Mouse (Mus musculus): ENCODE measurements around the gene Cited2.

Cited2 gene

DNA sequence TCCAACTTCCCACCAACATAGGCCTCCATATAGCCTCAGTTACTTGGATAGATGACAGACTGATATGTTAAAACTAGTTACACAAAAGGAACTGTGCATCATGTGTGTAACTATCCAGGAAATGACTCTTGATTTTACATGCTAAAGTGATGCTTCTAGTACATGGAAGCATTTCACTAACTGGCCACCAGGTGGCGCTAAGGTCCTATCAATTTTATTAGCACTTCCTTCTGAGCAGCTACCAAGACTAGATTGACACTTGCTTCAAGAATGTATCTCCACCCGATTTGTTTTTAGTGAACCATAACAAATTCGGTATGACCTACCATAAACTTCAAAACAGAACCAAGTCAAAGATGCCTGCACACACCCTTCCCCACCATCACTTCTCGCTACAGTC, 10.0 kb downstream of the Cited2 start:
- Histone ChIP-seq H3K27me3 (ENCODE audit: control insufficient read depth, insufficient read depth, low read length, poor library complexity, severe bottlenecking) (no peaks in the 10 kb centered on the region), H3K36me3 (ENCODE audit: control insufficient read depth, insufficient read depth, low read length, poor library complexity, severe bottlenecking) (no peaks in the 10 kb centered on the region)
- peak; percentile 91 for DNase-seq (ENCODE audit: low read depth, low spot score)

DNA sequence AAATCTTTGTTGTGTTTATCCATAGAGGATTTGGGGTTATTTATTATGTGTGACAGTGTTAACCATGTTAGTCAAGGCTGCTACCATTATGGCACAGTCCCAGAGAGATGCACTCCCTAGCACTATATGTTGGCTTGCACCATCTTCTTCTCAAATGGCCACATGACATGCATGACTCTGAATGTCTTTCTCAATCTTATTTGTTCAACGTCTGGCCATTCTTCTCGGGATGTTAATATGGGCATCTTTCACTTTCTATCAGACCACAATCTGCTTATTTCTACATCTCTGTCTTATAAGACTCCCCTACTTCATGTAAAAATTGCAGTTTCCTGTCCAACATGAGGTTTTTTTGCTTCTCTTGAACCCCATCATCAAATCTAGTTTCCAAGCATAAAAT, 19.6 kb downstream of the Cited2 start:
- Histone ChIP-seq H3K36me3 (ENCODE audit: control insufficient read depth, insufficient read depth, low read length, poor library complexity, severe bottlenecking) (no peaks in the 10 kb centered on the region), H3K27me3 (ENCODE audit: control insufficient read depth, insufficient read depth, low read length, poor library complexity, severe bottlenecking) (no peaks in the 10 kb centered on the region)

DNA sequence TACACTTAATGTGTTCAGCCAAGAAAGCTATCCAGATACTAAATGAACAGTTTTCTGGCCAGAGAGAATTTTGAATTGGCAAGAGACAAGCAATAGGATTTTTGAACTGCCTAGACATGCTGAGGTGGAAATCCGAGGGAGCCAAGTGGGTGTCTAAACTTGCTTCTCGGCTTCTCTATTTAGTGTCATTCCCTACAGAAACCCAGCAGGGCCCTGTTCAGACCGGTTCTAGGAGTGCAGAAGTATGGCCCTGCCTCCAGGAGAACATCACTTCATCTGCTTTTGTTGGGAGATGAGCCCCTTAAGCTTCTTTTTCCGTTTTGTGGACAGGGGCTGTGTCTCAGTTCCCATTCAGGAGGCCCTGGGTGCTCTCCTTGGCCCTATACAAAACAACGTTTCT, 29.5 kb downstream of the Cited2 start:
- Histone ChIP-seq H3K27me3 (ENCODE audit: control insufficient read depth, insufficient read depth, low read length, poor library complexity, severe bottlenecking) (no peaks in the 10 kb centered on the region), H3K36me3 (ENCODE audit: control insufficient read depth, insufficient read depth, low read length, poor library complexity, severe bottlenecking) (no peaks in the 10 kb centered on the region)
- no peak for DNase-seq (ENCODE audit: low read depth, low spot score)

More for the DNA sequence above, 19.6 kb downstream of the Cited2 start:
- no peak for DNase-seq (ENCODE audit: low read depth, low spot score)

DNA sequence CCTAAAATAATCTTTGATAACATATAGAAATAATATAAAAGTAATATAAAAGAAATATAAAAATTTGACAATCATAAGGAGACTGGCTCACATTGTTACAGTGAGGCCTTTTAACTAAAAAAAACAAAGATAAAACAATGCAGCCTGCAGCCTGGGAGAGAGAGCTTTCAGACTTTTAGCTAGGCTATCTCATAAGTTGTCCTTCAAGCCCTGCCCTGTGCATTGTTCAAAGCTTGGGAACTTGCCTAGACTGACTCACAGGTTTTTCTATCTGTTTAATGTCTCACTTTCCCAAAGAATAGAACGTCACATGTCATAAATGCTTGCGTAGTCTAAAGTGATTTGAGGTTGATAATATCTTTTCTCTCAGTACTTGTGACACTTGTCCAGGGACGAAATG, 36.8 kb downstream of the Cited2 start:
- no peaks in the 10 kb centered on the region for H3K36me3 ChIP-seq (ENCODE audit: control insufficient read depth, insufficient read depth, low read length, poor library complexity, severe bottlenecking)
- DNase-seq (ENCODE audit: low read depth, low spot score) = no peak
- H3K27me3 ChIP-seq (ENCODE audit: control insufficient read depth, insufficient read depth, low read length, poor library complexity, severe bottlenecking) = no peaks in the 10 kb centered on the region

DNA sequence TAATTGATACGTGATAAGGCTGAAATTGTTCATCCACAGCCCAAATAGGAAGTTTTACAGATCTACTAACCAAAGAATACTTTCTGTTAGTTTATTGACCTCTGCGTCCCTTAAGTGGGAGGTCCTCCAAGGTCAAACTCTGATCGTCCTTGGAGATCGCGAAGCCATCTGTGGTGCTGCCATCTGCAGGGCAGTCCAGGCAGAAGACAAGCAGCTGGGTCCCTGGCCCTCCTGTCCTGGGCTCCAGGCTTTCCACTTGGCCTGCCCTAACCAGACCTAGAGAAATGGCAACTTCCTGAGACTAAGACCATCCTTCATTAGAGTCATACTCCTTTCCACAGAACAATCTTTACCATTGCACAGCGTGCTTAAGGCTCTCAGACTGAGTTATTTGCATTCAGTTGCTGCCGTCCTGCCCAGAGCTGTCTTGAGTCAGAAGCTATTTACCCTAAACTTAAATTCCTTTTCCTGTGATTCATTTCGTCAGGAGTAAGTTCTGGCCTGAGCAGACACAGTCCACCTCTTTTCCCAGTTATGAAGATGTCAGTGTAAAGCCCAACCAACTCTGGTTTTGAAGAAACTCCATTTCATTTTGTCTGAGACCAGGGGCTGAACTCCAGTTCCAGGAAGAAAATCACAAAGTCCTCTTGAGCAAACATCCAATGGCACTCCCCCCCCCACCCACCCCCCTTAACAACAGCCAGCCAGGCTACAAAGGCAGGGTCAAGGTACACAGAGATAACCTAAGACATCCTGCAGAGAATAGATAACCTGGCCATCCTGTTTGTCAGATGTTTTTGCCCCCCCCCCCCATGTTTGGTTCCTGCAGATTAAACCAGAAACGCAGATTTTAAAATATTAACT, 38.0 kb downstream of the Cited2 start:
- no peak for DNase-seq (ENCODE audit: low read depth, low spot score)
- no peaks in the 10 kb centered on the region for H3K27me3 ChIP-seq (ENCODE audit: control insufficient read depth, insufficient read depth, low read length, poor library complexity, severe bottlenecking)
- no peaks in the 10 kb centered on the region for H3K36me3 ChIP-seq (ENCODE audit: control insufficient read depth, insufficient read depth, low read length, poor library complexity, severe bottlenecking)

DNA sequence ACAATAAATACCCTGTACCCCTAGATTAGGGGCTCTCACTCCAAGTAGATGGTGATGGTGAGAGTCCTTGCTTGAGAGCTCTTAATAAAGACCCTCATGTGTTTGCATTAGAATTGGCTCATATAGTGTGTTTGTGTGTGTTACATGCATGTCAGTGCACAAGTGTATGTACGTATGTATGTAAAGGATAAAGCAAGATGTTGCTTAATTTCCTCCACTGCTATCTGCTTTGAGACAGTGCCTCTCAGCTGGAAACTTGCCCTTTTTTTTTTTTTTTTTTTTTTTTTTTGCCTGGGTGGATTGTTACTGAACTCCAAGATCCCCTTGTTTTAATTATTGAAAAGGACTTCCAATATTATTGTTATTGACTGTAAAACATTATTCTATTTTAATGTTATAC, 38.6 kb downstream of the Cited2 start:
- DNase-seq (ENCODE audit: low read depth, low spot score) = no peak

DNA sequence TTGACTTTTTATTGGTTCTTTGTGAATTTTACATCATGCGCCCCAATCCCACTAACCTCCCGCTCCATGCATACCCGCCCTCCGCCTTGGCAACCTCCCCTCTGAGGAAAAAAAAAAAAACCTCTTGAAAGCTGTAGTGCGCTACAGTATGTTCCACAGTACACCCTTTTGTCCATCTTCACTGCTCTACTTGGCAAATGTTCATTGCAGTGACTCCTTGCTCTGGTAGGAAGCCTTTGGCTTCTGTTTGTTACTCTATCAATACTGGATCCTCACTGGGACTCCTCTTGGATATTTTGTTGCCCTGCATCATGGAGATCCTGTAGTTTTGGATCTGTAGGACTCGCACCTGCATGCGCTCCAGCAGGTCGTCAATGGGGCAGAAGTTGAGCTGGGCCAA, 39.9 kb downstream of the Cited2 start:
- H3K36me3 ChIP-seq (ENCODE audit: control insufficient read depth, insufficient read depth, low read length, poor library complexity, severe bottlenecking) = no peaks in the 10 kb centered on the region
- DNase-seq (ENCODE audit: low read depth, low spot score) = no peak
- H3K27me3 ChIP-seq (ENCODE audit: control insufficient read depth, insufficient read depth, low read length, poor library complexity, severe bottlenecking) = no peaks in the 10 kb centered on the region

More for the DNA sequence above, 38.6 kb downstream of the Cited2 start:
- Histone ChIP-seq H3K36me3 (ENCODE audit: control insufficient read depth, insufficient read depth, low read length, poor library complexity, severe bottlenecking) (no peaks in the 10 kb centered on the region), H3K27me3 (ENCODE audit: control insufficient read depth, insufficient read depth, low read length, poor library complexity, severe bottlenecking) (no peaks in the 10 kb centered on the region)

DNA sequence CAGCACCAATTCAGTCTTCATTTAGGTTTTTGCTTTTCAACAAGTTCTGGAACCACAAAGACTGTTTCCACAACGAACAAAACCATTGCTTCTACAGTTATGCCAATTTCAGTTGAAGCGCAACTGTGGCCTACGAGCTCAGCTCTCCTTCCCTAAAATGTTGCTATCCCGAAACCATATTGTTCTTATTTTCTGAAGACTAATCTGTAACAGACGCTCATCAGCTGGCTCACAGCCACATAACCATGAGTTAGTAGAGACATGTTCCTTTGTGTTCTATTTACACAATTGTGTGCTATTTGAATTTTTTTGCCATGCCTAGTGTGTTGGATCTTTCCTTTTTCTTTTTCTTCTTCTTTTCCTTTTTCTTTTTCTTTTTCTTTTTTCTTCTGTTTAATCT, 46.8 kb downstream of the Cited2 start:
- no peak for DNase-seq (ENCODE audit: low read depth, low spot score)
- Histone ChIP-seq H3K27me3 (ENCODE audit: control insufficient read depth, insufficient read depth, low read length, poor library complexity, severe bottlenecking) (no peaks in the 10 kb centered on the region), H3K36me3 (ENCODE audit: control insufficient read depth, insufficient read depth, low read length, poor library complexity, severe bottlenecking) (no peaks in the 10 kb centered on the region)

DNA sequence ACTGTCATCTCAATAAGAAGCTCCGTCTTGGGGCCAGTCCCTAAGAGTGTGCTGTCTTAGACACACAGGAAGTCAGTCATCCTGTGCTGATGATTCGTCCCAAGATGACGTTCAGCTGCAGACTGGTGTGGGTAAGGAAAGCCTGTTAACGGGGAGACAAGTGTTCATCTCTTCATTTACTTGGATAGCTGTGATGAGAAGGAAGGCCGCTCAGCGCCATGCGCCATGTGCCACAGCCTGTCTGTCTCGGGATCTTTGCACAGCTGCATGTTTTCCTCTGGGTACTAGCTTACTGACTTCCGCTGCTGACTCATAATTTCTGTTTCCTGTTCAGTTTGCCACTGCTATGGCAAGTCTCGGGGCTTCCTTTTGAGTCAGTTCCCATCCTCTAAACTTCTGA, 49.3 kb downstream of the Cited2 start:
- DNase-seq (ENCODE audit: low read depth, low spot score) = peak; percentile 72
- Histone ChIP-seq H3K36me3 (ENCODE audit: control insufficient read depth, insufficient read depth, low read length, poor library complexity, severe bottlenecking) (no peaks in the 10 kb centered on the region), H3K27me3 (ENCODE audit: control insufficient read depth, insufficient read depth, low read length, poor library complexity, severe bottlenecking) (no peaks in the 10 kb centered on the region)

DNA sequence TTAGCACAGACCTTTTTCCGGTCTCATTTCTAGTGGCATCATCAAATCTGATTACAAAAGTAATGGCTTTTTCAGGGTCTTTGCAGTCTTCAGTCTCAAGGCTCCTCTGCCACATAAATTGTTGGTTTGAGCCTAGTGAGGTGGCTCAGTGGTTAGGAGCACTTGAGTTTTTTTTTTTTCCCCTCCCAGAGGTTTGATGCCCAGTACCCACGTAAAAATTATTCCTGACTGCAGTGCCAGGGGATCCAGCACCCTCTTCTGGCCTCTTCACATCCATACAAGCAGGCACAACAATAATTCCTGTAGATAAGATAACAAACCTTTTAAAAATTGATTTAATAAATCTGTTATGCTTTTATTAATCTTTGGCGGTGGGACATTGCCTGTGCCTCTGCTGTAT, 51.3 kb downstream of the Cited2 start:
- H3K27me3 ChIP-seq (ENCODE audit: control insufficient read depth, insufficient read depth, low read length, poor library complexity, severe bottlenecking) = no peaks in the 10 kb centered on the region
- DNase-seq (ENCODE audit: low read depth, low spot score) = no peak
- H3K36me3 ChIP-seq (ENCODE audit: control insufficient read depth, insufficient read depth, low read length, poor library complexity, severe bottlenecking) = no peaks in the 10 kb centered on the region

DNA sequence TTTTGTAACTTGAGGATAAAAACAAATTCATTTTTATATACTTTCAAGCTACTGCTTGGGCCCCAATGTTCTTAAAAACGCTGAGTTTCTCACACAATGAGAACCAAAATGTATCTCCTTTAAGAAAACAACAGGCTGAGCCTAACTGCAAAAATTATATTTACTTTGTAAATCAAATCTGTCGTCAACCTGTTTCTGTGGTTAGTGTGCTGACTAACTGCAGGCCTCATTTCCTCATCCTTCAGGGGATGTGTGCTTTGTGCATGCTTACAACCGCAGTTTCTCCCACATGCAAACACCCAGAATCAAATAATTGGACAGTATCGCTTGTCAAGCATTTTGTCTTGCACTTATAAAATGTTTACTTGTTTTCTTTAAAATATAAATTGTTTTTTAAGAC, 52.1 kb downstream of the Cited2 start:
- Histone ChIP-seq H3K36me3 (ENCODE audit: control insufficient read depth, insufficient read depth, low read length, poor library complexity, severe bottlenecking) (no peaks in the 10 kb centered on the region), H3K27me3 (ENCODE audit: control insufficient read depth, insufficient read depth, low read length, poor library complexity, severe bottlenecking) (no peaks in the 10 kb centered on the region)
- DNase-seq (ENCODE audit: low read depth, low spot score) = peak; percentile 35
